Mouse (Mus musculus) telencephalon, adult 2 months (tissue): ENCODE measurements around the gene Macf1.

Source experiments
- DNase-seq: peaks from one replicate; pipeline ENCODE4 v3.0.0-alpha.2; 2011; ENCODE audit warnings: low read depth, low spot score

The Macf1 gene

DNA sequence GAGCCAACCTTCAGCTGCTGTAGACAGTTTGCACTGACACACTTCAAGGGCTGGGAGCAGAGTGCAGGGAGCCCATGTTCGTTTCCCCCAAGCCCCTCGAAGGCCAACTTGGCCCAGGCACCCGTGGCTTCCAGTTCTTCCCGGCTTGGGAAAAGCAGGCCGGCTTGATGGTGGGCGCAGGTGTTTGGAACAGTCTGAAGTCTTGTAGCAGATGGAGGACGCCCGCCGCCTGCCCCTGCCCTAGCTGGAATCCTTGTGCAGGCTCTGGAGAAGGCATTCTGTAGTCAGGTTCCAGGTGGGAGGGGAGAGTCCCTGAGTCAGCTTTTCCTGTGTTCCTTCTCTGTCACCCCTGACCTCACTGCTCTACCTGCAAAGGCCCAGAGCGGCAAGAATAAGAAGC lies 377.2 kb downstream of the Macf1 start:
- no peak for DNase-seq

GRCm38 (mm10) chr4:123305789-123306188 lies 378.4 kb downstream of the Macf1 start:
- no peak for DNase-seq
